Mouse (Mus musculus) heart, embryonic 13.5 days (tissue): Measurements from ENCODE around the gene Anapc13. TPM values are rescaled to one million over a fixed set of nuclear protein-coding genes. Genes with fewer than 3 reads are reported as not detected.

Experiments used
- ATAC-seq: fragments of 200-750 bp; cut with Nextera tagmentation; 2 replicates; pipeline ENCODE4 v1.8.0; 2017; ENCODE audit warnings: moderate TSS enrichment; ENCODE audit not compliant: insufficient number of reproducible peaks, low FRiP score, low TSS enrichment; ENCODE audit errors: extremely low read depth
- H3K27ac ChIP-seq: fragments of 300-500 bp; sonication (generic); replicated peaks from 2 replicates; pipeline ENCODE4 v1.5.1; 2015; ENCODE audit warnings: moderate library complexity, mild to moderate bottlenecking, inconsistent platforms
- H3K27me3 ChIP-seq: fragments of 300-500 bp; sonication (generic); replicated peaks from 2 replicates; pipeline ENCODE4 v1.6.1; 2015; ENCODE audit warnings: mild to moderate bottlenecking, inconsistent platforms
- H3K36me3 ChIP-seq: fragments of 300-500 bp; sonication (generic); 2 replicates; pipeline ENCODE4 v1.6.1; 2015; ENCODE audit warnings: mild to moderate bottlenecking, inconsistent platforms
- H3K4me1 ChIP-seq: fragments of 300-500 bp; sonication (generic); 2 replicates; pipeline ENCODE4 v1.6.1; 2015; ENCODE audit warnings: inconsistent platforms
- H3K4me2 ChIP-seq: fragments of 300-500 bp; sonication (generic); 2 replicates; pipeline ENCODE4 v1.6.1; 2015; ENCODE audit warnings: inconsistent platforms, mild to moderate bottlenecking, moderate library complexity
- H3K4me3 ChIP-seq: fragments of 300-500 bp; sonication (generic); 2 replicates; pipeline ENCODE4 v1.5.1; 2015; ENCODE audit warnings: moderate library complexity, mild to moderate bottlenecking, inconsistent platforms
- H3K9ac ChIP-seq: fragments of 300-500 bp; sonication (generic); 2 replicates; pipeline ENCODE4 v1.6.1; 2015; ENCODE audit warnings: inconsistent platforms, mild to moderate bottlenecking, moderate library complexity
- H3K9me3 ChIP-seq: fragments of 300-500 bp; sonication (generic); 2 replicates; pipeline ENCODE4 v1.6.1; 2016; ENCODE audit warnings: inconsistent platforms
- WGBS: fragments of 180-500 bp; shearing (Covaris S2); methylation state at CpG from one replicate; pipeline ENCODE4 v1.1.7; 2015; ENCODE audit warnings: mixed read lengths; 5-methylcytosine and 5-hydroxymethylcytosine counted together
- polyA plus RNA-seq: library from polyadenylated mRNA; unstranded; fragments of >200 nt; fragmentation: Nextera tagmentation; extraction: Ambion mirVana; gene quantifications from 2 replicates; pipeline ENCODE4 v1.2.1, GENCODE M21; 2015

Anapc13 gene
- 224 and 259 TPM in 2 replicates for polyA plus RNA-seq

DNA sequence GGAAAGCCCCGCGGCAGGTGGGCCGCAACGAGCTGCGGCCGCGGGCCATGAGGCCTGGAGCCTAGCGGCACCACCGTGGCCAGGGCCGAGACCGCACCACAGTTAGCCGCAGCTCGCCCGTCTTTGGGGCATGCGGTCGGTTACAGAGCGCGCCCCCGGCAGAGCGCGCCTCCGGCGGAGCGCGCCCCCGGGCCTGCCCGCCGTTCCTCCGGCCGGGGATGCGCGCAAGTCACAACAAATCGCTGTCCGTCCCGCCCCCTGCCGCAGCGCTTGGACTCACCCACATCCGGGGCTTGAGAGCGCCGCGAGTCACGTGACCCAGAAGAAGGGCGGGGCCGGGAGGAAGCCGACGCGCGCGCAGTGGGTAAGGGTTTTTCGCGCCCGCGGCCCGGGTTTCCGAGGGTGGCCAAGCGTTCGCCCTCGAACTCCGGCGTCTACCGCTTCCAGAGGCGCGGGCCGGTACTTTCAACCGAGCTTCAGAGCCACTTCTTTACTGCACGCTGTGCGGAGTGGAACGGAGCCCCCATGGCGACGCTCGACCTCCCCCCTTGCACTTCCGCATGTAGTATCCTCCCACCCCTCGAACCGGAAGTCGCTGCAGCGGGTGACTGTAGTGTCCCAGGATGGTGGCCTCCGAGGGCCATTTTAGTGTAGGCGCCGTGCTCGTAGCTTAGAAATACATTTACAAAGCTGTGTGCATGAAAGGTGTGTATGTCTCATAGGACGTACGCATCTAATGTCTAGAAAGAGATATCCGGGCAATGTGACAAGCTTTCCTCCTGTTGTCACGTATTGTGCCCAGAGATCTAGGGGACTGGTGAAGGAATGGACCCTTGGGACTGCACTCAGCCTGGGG is at the start of gene Anapc13, which contains the start of gene Cep63:
Gene Anapc13 (plus strand): TSS at position 314 of the 856 bp plus-strand sequence.
Gene Cep63 (minus strand): TSS at position 552 of the 856 bp plus-strand sequence.
- ATAC-seq = peak; percentile 95
- WGBS = under 1% methylated on average over 79 of the region's 84 CpGs
- H3K4me3 ChIP-seq = peak within 1 kb of the TSS; percentile 92

DNA sequence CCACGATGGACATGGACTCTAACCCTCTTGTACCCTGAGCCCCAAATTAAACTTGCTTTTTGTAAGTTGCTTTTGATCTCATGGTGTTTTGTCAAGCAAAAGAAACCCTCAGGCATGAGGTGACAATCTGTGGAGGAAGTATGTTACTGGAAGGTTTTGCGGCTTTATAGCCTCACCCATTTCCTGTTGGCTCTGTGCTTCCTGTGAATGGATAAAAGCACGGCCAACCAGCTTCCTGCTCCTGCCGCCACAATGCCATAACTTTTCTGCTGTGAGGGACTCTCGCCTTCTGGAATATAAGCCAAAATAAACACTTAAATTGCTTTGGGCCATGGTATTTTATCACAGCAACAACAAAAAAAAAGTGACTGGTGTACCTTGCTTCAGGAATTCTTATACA is 48.6 kb upstream of the Anapc13 start:
- no peak for ATAC-seq
- WGBS = 53% methylated on average over 5 of the region's 5 CpGs
- Histone ChIP-seq H3K36me3 (no peaks in the 10 kb centered on the region), H3K4me3 (no peak overlapping the region), H3K27ac (peak overlapping the region; percentile 73), H3K27me3 (no peaks in the 10 kb centered on the region), H3K9ac (no peak overlapping the region), H3K4me2 (no peak overlapping the region), H3K4me1 (peaks cover 10% of the 10 kb centered on the region; the same call in 1 of the 2 replicates), H3K9me3 (no peaks in the 10 kb centered on the region)

More for the DNA sequence above, at the start of gene Anapc13, which contains the start of gene Cep63:
- H3K36me3 ChIP-seq = peaks cover 14% of the 10 kb centered on the region
- no peaks in the 10 kb centered on the region for H3K9me3 ChIP-seq
- H3K4me2 ChIP-seq = peak within 1 kb of the TSS; percentile 77
- peak within 1 kb of the TSS; percentile 98 for H3K9ac ChIP-seq
- no peaks in the 10 kb centered on the region for H3K27me3 ChIP-seq
- peaks cover 41% of the 10 kb centered on the region for H3K4me1 ChIP-seq
- H3K27ac ChIP-seq = peak within 1 kb of the TSS; percentile 96

DNA sequence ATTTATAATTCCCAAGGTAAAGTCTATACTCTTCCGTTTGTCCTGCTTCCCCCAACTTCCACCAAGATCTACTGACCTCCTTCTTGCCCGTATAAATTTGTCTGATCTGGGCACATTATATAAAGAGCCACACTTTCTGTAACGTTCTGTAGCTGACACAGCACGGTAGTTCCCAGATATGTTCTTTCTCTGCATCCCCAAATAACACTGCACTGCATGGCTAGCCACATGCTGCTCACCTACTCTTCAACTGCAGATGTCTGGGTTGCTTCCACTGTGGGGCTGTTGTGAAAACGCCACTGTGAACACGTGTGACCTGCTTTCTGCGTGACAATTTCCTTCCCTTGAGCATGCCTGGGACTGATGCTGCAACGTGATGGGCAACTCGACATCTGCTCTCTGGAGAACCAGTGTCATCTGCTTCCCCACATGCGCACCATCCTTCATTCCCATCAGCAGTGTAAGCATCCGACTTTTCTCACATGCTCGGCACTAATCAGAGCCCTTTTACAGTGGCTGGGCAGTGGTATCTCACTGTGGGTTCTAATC is 44.1 kb upstream of the Anapc13 start:
- H3K36me3 ChIP-seq = peaks cover 27% of the 10 kb centered on the region
- 64% methylated on average over 12 of the region's 12 CpGs for WGBS
- no peak for ATAC-seq

DNA sequence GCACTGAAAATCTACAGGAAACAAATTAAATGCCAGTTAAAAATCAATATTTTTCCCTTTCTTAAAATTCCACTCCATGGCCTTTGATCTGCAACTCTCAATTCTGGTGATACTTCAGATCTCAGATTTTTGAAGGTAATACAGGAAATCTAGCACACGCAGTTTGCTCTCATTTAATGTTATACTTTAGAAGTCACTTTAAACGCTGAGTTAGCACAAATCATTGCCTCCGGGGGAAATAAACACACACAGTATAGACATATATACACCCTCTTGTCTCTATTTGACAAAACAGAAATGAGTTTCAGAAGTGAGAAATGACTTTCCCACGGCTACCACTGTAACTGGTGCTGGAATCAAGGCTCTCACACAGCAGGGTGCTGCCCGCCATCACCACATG is 38.7 kb upstream of the Anapc13 start:
- Histone ChIP-seq H3K9ac (no peak overlapping the region), H3K36me3 (peaks cover 62% of the 10 kb centered on the region), H3K27me3 (no peaks in the 10 kb centered on the region), H3K9me3 (no peaks in the 10 kb centered on the region), H3K4me3 (no peak overlapping the region), H3K27ac (no peak overlapping the region), H3K4me2 (no peak overlapping the region), H3K4me1 (no peaks in the 10 kb centered on the region)
- 83% methylated on average over 5 of the region's 5 CpGs for WGBS
- ATAC-seq = no peak

More for the DNA sequence above, 44.1 kb upstream of the Anapc13 start:
- H3K9me3 ChIP-seq = no peaks in the 10 kb centered on the region
- H3K4me2 ChIP-seq = no peak overlapping the region
- no peaks in the 10 kb centered on the region for H3K27me3 ChIP-seq
- H3K4me3 ChIP-seq = no peak overlapping the region
- H3K9ac ChIP-seq = no peak overlapping the region
- H3K4me1 ChIP-seq = peaks cover 10% of the 10 kb centered on the region; the same call in 1 of the 2 replicates
- H3K27ac ChIP-seq = no peak overlapping the region

DNA sequence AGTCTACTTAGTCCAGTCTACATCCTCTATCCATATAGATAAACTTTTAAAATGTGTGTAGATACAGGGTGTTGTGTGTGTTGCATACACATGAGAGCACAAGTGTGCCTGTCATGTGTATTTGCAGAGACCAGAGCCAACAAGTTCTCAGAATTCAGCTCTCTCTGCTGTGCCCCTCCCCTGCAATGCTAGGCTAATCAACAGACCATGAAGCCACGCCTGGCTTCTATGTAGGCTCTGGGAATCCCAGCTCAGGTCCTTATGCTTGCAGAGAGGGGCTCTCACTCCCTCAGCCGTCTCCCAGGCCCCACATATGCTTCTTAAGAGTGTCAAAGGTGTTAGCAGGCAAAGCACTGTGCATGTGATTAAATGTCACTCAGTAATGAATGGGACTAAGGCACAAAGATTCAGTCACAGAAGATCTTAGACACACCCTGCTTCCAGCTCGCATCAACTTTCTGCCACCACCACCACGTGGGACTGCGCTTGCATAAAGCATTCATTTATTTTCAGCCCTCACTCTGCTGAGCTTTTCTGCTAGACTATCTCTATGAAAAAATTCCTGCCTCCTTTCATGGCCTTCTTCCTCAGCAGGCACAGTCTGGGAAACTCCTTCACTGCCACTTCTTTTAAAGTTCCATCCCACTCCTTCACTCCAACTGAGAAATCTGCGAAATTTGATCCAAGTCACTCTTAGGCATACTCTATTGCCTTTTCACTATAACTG is 31.3 kb upstream of the Anapc13 start:
- Histone ChIP-seq H3K4me1 (peaks cover 9% of the 10 kb centered on the region), H3K27me3 (no peaks in the 10 kb centered on the region), H3K4me3 (no peak overlapping the region), H3K4me2 (no peak overlapping the region), H3K27ac (no peak overlapping the region), H3K36me3 (peaks cover 71% of the 10 kb centered on the region), H3K9me3 (no peaks in the 10 kb centered on the region), H3K9ac (no peak overlapping the region)
- WGBS = 55% methylated on average over 6 of the region's 6 CpGs
- no peak for ATAC-seq

DNA sequence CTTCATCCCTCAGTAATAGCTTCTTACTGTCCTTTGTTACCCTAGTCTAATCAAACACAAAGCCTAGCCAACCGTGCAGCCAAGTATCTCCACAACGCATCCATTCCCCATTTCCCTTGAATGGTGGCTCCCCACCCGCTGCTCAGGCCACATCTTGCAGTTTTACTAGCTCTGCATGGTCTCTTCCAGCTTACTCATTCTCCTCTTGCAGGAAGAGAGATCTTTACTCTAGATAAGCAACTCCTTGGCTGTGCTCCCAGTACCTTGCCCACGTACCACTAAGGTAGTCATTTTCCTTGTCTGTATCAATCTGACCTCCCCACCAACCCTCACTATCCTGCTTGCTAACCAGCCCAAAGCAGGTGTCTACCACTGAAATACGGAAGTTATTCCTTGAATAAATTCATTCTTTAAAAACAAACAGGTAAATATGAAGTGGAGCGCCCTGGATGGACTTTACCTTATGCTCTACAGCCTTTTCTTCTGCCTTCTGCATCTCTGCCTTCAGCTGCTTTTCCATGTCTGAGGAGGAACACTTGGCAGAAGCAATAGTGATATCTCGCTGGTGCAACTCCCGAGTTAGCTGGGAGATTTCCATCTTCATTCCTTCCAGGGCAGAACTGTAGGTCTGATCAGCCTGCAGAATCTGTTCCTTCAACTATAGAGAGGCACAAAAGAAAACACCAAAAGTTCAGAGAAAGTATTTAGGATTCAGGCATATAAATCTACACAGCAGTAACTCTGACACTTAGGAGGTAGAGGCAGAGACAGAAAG is 30.2 kb upstream of the Anapc13 start:
- Histone ChIP-seq H3K4me1 (peaks cover 9% of the 10 kb centered on the region), H3K4me3 (no peak overlapping the region), H3K9me3 (no peaks in the 10 kb centered on the region), H3K4me2 (no peak overlapping the region), H3K27me3 (no peaks in the 10 kb centered on the region), H3K27ac (no peak overlapping the region), H3K9ac (no peak overlapping the region), H3K36me3 (peaks cover 73% of the 10 kb centered on the region)
- ATAC-seq = no peak
- WGBS = 80% methylated on average over 8 of the region's 8 CpGs

DNA sequence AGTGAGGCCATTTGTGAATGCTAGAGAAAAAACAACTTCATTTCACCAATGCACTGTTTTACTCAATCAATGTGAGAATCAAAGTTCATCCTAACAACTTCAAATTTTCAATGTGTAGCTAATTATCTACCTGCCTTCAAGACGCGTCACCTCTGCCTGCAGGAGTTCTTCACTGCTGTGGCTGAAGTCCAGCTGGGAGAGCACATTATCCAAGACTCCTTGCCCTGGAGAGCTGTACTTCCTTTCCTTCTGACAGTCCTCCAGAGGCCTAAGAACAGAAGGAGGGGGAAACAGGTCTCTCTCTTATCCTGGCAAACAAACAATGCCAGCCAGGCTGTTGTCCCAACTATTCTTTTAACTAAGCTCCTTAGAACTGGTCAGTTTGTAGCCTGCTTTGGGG is 24.9 kb upstream of the Anapc13 start:
- Histone ChIP-seq H3K9ac (no peak overlapping the region), H3K9me3 (no peaks in the 10 kb centered on the region), H3K27me3 (no peaks in the 10 kb centered on the region), H3K4me2 (no peak overlapping the region), H3K36me3 (peaks cover 66% of the 10 kb centered on the region), H3K4me1 (no peaks in the 10 kb centered on the region; the same call in 1 of the 2 replicates), H3K4me3 (no peak overlapping the region), H3K27ac (0 out of 2 replicates have a peak overlapping the region, but pooled peaks have one; percentile 1)
- no peak for ATAC-seq
- WGBS = 71% methylated on average over 2 of the region's 2 CpGs

DNA sequence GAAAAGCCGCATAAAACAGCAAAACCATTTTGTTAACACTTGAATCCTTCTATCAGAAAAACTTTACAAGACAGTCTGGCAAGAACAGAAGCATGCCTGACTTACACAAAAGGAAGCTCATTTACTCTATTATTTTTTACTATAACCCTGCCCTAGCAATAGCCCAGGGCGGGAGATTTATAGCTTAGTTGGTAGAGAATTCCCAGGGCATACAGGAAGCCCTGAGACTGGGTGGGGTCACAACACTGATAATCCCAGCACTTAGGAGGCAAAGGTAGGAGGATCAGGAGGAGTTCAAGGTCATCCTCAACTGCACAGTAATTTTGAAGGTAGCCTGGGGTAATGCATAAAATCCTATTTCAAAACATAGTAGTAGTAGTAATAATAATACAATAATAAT is 24.4 kb upstream of the Anapc13 start:
- 75% methylated on average over 2 of the region's 2 CpGs for whole genome bisulfite sequencing
- Histone ChIP-seq H3K9me3 (no peaks in the 10 kb centered on the region), H3K27me3 (no peaks in the 10 kb centered on the region)

DNA sequence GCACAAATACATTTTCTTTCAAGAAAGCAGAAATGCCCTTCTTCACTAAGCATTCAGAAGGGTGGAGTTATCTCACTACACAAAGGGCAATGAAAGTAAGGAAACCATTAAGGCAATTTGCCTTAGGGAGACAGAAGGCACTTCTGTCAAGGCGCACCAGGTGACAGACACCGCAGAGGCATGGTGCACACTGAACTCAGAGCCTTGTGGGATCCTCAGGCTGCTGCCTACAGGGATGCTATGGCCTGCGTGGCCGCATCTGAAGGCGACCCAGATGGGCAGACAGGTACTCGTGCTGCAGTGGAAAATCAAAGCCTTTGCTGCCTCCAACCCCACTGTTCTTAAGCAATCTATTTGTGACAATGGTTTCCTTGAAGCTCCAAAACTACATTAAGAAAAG is 20.9 kb upstream of the Anapc13 start:
- H3K4me3 ChIP-seq = no peak overlapping the region
- ATAC-seq = no peak
- H3K9me3 ChIP-seq = no peaks in the 10 kb centered on the region
- H3K4me2 ChIP-seq = no peak overlapping the region
- H3K27me3 ChIP-seq = no peaks in the 10 kb centered on the region
- 89% methylated on average over 6 of the region's 6 CpGs for WGBS
- peaks cover 14% of the 10 kb centered on the region for H3K4me1 ChIP-seq
- H3K36me3 ChIP-seq = peaks cover 55% of the 10 kb centered on the region
- no peak overlapping the region for H3K27ac ChIP-seq
- no peak overlapping the region for H3K9ac ChIP-seq

More for the DNA sequence above, 24.4 kb upstream of the Anapc13 start:
- Histone ChIP-seq H3K36me3 (peaks cover 63% of the 10 kb centered on the region), H3K4me3 (no peak overlapping the region), H3K4me2 (no peak overlapping the region), H3K4me1 (no peaks in the 10 kb centered on the region; the same call in 1 of the 2 replicates), H3K27ac (0 out of 2 replicates have a peak overlapping the region, but pooled peaks have one; percentile 1), H3K9ac (no peak overlapping the region)
- ATAC-seq = no peak

DNA sequence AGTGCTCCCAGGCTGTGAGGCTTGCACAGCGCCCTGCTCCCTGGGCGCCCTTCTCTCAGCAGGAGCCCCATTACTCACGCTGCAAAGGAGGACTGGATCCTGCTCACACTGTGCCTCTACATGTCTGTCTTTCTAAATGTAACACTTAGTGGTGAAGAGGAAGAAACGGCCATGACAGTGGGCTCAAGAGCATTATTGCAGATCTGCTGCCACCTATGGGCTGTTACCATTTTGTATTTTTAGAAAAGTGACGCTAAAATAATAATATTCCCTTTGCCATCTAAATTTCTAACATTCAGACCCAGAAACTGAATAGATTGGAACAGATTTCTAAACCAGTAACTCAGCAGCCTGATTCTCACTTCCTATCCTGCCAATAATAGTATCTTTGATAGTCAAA is 18.6 kb upstream of the Anapc13 start:
- no peak overlapping the region for H3K9ac ChIP-seq
- H3K9me3 ChIP-seq = no peaks in the 10 kb centered on the region
- no peaks in the 10 kb centered on the region for H3K27me3 ChIP-seq
- peaks cover 17% of the 10 kb centered on the region for H3K4me1 ChIP-seq
- peaks cover 57% of the 10 kb centered on the region for H3K36me3 ChIP-seq
- H3K4me2 ChIP-seq = peak overlapping the region; percentile 19; the same call in 1 of the 2 replicates
- ATAC-seq = no peak
- 48% methylated on average over 5 of the region's 5 CpGs for WGBS
- no peak overlapping the region for H3K4me3 ChIP-seq
- no peak overlapping the region for H3K27ac ChIP-seq
